Mouse (Mus musculus) kidney, adult 10 weeks (tissue): ENCODE data around the gene Nup37. TPM values are rescaled to one million over a fixed set of nuclear protein-coding genes. Genes with fewer than 3 reads are reported as not detected.

Experiments
- polyA plus RNA-seq: library from polyadenylated mRNA; stranded (reverse); fragments of 350-450 nt; fragmentation: Illumina TruSeq; extraction: RNeasy Lipid Tissue Mini Kit (QIAGEN cat#74804); gene quantifications from one replicate; pipeline ENCODE4 v1.2.3, GENCODE M21; 2014; ENCODE audit warnings: low read depth, low replicate concordance

Gene Nup37
- 16.5 TPM for polyA plus RNA-seq

GRCm38 (mm10) chr10:88146707-88147477 lies at the start of gene Nup37, which contains the start of gene Parpbp:
Nup37 (plus strand) TSS chr10:88146992.
Parpbp (minus strand) TSS chr10:88146941.

GRCm38 (mm10) chr10:88200951-88201638 lies 54.3 kb downstream of the Nup37 start, which contains the start of gene Washc3:
Washc3 (plus strand) TSS chr10:88201093.

Other genes with a start within 250 kb of the Nup37 start
- not detected for gene Pmch, start 55.9 kb upstream of the Nup37 start, polyA plus RNA-seq
- gene Parpbp, start 51 bp upstream of the Nup37 start, polyA plus RNA-seq, result 0.69 TPM
- gene Washc3, start 54.1 kb downstream of the Nup37 start, polyA plus RNA-seq, result 59.9 TPM
- gene Dram1, start 232.1 kb downstream of the Nup37 start, polyA plus RNA-seq, result 10.7 TPM
- 35.4 TPM for gene Gnptab, start 232.1 kb downstream of the Nup37 start, polyA plus RNA-seq